Mouse (Mus musculus) cerebellum, adult 2 months (tissue): ENCODE data around the gene Gpi1.

Experiments used
- CTCF ChIP-seq: fragments of 200-500 bp; IDR thresholded peaks from 2 replicates; pipeline ENCODE4 v1.5.1; 2011; ENCODE audit warnings: low read depth, mild to moderate bottlenecking, control low read depth, low read length, moderate library complexity, borderline replicate concordance; ENCODE audit not compliant: insufficient read depth
- POLR2A ChIP-seq: fragments of 200-500 bp; IDR thresholded peaks from 2 replicates; pipeline ENCODE4 v1.6.1; 2011; ENCODE audit warnings: low read length, control low read depth, borderline replicate concordance; ENCODE audit not compliant: insufficient read depth

DNA sequence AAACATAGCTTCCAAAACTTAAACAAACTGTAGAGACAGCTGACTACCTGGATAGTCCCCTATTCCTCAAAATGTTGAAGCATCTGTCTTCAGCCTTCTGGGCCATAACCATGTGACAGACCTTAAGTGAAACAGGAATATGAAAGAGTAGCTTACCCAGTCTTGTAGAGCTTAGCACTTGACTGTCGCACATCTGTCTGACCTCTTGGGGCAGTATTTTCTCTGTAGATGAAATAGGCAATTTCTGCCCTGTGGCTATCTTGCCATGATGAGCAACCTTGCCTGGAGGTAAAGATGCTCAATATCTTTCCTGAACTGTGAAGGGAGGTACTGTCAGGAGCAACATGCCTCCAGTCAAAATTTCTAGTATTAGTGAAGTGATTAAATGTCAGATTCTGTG is 57.9 kb downstream of the Gpi1 start:
- no peak for TF ChIP-seq POLR2A
- no peak for TF ChIP-seq CTCF
